Mouse (Mus musculus) adrenal gland (tissue): Measurements from ENCODE around the gene Frmd5.
"Not testable (repeated sequence)": the region's sequence is repeated elsewhere in the genome, so short reads cannot be mapped to it uniquely, and the experiment has no call there.

ENCODE experiments used
- intact Hi-C: fragments of 180-260 bp; cut with DNase I; formaldehyde crosslinking; loops from one replicate; pipeline ENCODE4 v1.15.1; 2025
- long read RNA-seq, 2 experiments: library from polyadenylated mRNA; unstranded; transcript quantifications; one replicate each; pipeline ENCODE4 v2.0.0; 2020; ENCODE audit warnings: borderline replicate concordance in 1 of 2; ENCODE audit not compliant: insufficient replicate concordance in 1 of 2

Frmd5 gene
- long read RNA-seq, experiment 1, partial matches to known transcripts, result 7 of 17 reads
- long read RNA-seq, experiment 1, other reads (novel, unspliced or antisense), result 10 of 17 reads
- long read RNA-seq, experiment 2, partial matches to known transcripts, result 1 of 13 reads
- long read RNA-seq, experiment 2, other reads (novel, unspliced or antisense), result 12 of 13 reads

DNA sequence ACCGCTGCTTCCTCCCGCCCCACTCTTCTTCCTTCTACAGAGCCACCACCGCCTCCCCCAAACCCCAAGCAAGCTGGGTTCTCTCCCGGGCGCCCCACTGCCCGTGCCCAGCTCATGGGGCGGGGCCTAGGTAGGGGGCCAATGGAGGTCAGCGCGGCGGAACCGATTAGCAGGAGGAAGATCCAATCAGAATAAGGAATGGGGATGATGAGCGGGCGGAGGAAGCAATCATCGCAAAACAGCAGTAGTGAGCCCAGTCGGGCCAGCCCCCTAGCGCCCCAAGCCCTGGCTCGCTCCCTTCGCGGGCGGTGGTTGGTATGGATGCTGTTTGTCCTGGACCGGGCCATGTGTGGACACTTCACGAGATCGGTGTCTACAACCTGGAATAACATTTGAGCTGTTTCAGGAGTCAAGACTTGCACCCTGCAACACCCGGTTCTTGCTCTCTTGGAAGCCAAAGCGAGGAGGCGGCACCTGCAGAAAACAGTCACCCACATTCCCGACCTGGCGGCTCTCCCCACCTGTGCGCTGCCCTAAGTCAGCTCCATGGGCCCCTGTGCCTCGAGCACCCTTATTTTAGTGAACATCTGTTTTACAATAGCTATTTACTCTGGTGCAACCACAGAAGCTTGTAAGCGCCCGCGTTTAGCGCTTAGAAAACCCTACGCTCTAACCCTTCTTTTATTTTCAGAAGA is at the start of gene Frmd5:
Gene Frmd5, minus strand, starts transcription at position 129 of the 695 bp plus-strand sequence.
- intact Hi-C loops, result no loop called here

DNA sequence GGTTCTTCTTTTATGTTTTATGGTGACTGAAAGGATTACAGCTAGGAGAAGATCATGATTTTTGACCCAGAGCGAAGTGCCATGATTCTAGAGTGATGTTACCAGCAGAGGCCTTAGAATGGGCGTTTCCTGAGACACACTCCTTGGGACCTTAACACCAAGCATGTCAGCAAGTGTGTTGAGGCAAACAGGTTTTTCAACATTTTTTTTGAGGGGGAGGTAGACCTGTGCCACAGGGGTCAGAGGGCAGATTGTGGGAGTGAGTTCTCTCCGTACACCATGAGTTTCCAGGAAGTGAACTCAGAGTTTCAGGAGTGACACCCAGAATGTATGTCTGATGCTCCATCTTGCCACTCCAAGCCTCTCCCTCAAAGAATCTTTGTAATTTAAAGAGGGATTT is 47.1 kb upstream of the Frmd5 start:
- intact Hi-C loops, result no loop called here

DNA sequence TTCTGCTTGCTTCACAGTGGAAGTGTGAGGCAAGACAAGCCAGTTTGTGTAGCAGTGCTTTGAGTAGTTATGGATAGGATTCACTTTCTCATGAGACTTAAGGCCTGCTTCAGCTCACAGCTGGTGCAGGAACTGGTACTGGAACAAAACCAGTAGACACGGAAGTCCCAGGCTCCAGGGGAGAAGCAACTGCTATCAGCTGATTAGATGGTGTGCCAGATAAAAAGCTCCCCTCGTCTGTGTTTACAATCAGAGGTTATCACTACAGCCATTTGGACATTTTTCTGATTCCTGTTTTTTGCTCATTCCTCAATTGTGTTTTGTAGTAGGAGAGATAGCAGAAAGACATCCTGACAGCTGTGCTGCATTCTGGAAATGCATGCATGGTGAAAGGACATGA is 45.2 kb upstream of the Frmd5 start:
- intact Hi-C loops, result no loop called here

GRCm38 (mm10) chr2:121846050-121846449 is 39.2 kb upstream of the Frmd5 start:
- intact Hi-C loops, result no loop called here

DNA sequence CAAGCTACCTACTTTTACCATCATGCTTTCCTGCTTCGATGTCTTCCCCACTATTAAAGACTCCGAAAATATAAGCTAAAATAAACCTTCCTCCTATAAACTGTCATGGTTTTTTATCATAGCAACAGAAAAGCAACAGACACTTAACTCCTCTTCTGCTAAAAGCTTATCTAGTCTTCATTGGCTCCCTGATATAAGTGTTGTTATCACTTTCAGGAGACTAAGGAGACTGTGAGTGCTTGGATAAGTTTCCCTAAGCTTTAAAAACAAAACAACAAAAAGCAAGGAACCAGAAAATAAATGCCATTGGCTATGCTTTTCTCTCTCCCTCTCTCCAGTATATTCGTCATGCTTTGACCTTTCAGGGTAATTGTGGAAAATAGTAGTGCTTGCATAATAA is 35.4 kb upstream of the Frmd5 start:
- intact Hi-C loops, result loop anchor here (5.0 kb wide), 1 partner anchor 155 kb away; no protein-coding TSS in a partner anchor

GRCm38 (mm10) chr2:121841453-121841852 is 34.6 kb upstream of the Frmd5 start:
- intact Hi-C loops, result loop anchor here (5.0 kb wide), 1 partner anchor 156 kb away; no protein-coding TSS in a partner anchor

GRCm38 (mm10) chr2:121834926-121835325 is 28.0 kb upstream of the Frmd5 start:
- intact Hi-C loops, result loop anchor here (10.0 kb wide), 1 partner anchor 140 kb away; no protein-coding TSS in a partner anchor

DNA sequence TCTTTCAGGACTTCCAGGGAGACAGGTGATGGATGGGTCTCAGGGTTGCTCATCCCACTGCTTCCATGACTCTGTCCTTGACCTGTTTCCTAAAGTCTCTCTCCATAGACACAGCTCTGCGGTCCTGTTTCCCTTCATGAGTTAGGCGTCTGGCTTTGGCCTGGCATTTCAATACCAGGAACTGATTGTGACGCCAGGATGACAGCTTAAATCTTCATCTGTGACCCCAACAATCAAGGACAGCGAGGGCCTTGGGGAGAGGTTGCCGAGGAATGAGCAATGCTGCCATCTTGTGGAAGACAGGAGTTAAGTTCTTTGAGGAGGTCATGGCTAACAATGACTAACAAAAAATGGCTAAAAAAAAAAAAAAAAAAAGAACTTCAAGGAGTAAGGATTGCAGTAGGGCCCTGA is 25.6 kb upstream of the Frmd5 start:
- intact Hi-C loops, result loop anchor here (2.0 to 10.0 kb wide), 2 partner anchors 138 to 262 kb away; no protein-coding TSS in a partner anchor

- intact Hi-C loops, result no loop called here
Observed at GRCm38 (mm10) chr2:121828411-121828810, 21.5 kb upstream of the Frmd5 start.

- intact Hi-C loops, result no loop called here
Observed at GRCm38 (mm10) chr2:121826189-121826588, 19.3 kb upstream of the Frmd5 start.

GRCm38 (mm10) chr2:121824653-121825052 is 17.8 kb upstream of the Frmd5 start:
- intact Hi-C loops, result no loop called here

- intact Hi-C loops, result no loop called here
Observed at GRCm38 (mm10) chr2:121821787-121822186, 14.9 kb upstream of the Frmd5 start.

DNA sequence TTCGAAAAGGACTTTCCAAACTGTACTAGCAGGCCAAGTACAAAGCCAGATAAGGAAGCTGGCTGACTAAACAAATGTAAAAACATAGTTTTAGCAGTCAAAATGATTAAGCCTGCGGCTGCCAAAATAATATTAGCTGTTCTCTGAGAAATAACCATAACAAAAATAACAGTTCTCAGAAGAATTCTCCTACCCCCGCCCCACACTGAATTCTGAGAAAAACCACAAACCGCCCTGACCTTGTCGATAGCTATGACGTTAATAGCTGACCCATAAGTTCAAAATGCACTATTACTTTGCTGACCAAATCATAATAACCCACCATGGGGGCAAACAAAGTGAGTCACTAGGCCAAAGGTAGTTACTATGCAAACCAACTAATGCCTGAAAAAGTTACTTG is 4.0 kb upstream of the Frmd5 start:
- intact Hi-C loops, result not testable (repeated sequence)

DNA sequence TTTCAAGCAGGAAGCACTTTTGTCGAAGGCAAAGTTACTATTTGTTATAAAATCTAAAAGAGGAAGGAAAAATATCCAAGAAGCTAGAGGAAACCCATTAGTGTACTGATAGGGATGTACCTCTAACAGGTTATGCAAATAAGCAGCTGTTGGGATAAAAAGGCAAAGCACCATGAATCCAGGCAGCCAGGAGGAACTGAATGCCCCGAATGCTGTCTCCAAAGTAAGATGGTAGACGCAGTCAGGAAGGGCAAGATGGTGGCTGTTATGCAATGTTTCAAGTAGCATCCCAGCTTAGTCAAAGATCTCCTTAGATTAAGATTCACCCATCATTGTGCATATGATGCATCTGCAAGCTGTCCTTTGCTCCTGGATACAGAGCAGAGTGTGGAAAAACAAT is 2.2 kb upstream of the Frmd5 start:
- intact Hi-C loops, result no loop called here

DNA sequence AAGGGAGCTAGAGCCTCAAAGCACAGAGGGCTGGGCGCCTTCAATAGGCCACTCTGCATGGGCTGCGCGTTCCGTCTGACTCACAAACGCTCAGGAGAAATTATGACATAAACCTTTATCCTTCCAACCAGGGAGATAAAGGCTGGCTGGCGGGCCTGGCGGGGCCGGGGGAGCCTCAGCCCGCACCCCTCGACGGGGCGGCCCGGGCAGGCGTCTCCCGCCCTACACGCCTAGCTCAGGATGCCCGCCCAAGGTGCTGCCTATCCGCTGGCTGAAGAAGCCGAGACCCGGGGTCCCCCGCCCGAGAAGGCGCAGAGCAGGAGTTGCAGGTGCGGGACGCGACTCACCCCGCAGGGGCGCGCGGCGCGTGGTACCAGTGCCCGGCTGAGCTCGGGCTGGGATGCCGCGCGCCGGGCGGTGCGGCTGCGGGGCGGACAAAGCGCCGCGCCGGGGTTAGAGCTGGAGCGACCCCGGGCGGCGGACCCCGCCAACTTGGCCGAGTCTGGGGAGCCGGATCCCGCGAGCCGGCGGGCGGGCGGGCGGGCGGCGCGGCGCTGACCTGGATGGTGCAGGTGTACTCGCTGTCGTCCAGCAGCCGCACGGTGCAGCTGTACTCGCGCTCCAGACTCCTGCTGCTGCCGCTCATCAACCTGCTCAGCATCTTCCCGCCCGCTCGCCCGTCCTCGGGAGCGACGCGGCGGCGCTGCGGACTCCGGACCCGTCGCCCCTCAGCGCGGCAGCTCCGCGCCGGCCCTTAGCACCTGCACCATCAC is 530 bp downstream of the Frmd5 start:
- intact Hi-C loops, result no loop called here

DNA sequence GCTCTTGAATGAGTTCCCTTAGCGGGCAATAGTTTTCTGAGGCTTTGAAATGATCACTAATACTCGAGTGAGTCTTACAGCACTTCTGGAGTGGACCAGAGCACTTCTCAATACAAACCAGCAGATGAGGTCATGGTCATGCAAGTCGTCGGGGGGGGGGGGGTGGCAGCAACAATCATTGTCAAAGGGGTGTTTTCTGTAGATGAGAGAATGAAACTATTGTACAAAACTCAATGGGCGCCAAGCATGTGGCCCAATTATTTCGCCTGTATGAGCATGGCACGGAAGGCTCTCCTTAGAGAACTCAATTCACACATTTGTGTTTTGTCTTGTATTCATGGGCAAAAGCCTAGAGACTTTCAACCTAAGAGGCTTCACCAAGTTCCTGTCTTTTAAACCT is 7.8 kb downstream of the Frmd5 start:
- intact Hi-C loops, result no loop called here

GRCm38 (mm10) chr2:121795995-121796394 is 10.9 kb downstream of the Frmd5 start:
- intact Hi-C loops, result no loop called here

GRCm38 (mm10) chr2:121789777-121790176 is 17.1 kb downstream of the Frmd5 start:
- intact Hi-C loops, result no loop called here

DNA sequence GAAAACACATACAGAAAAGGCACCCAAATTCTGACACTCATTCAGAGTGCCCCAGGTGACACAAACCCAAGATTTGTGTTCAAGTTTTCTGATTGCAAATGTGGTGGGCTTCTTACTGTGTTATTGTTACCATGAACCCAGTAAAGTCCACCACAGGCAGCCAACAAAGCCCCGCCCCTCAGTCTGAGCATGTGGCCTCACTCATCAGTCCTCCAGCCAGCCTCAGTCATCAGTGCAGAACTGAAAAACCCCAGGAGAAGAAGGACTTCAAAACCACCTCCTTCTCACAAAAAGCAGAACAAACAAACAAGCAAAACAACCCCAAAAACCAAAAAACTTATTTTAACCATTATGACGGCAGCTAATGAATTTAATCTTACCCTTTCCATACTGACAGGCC is 18.5 kb downstream of the Frmd5 start:
- intact Hi-C loops, result no loop called here

GRCm38 (mm10) chr2:121787767-121788166 is 19.1 kb downstream of the Frmd5 start:
- intact Hi-C loops, result no loop called here

DNA sequence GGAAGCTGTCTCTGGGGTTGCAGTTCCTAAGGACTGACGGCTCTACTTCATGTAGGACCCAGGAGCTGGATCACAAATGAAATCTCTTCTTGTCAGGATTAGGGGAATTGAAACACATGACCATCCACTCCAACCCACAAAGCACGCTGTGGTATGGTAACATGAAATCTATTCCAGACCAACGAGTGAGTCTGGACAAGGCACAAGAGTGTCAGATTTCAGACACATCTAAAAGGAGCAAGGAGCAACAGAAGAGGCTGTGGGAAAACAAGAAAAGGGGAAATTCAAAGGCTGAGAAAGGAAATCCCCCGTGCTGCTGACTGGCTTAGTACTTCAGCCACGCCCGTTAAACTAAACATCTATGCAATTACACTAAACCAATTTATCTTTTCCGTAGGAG is 19.6 kb downstream of the Frmd5 start:
- intact Hi-C loops, result no loop called here

- intact Hi-C loops, result no loop called here
Observed at GRCm38 (mm10) chr2:121776219-121776618, 30.7 kb downstream of the Frmd5 start.
